Mouse (Mus musculus): Measurements from ENCODE around the gene Nagk. TPM values are rescaled to one million over a fixed set of nuclear protein-coding genes. Genes with fewer than 3 reads are reported as not detected.
"Not testable (repeated sequence)": the region's sequence is repeated elsewhere in the genome, so short reads cannot be mapped to it uniquely, and the experiment has no call there.

Nagk gene
- polyA plus RNA-seq, 1 experiment from 2014 or later = 128 TPM

DNA sequence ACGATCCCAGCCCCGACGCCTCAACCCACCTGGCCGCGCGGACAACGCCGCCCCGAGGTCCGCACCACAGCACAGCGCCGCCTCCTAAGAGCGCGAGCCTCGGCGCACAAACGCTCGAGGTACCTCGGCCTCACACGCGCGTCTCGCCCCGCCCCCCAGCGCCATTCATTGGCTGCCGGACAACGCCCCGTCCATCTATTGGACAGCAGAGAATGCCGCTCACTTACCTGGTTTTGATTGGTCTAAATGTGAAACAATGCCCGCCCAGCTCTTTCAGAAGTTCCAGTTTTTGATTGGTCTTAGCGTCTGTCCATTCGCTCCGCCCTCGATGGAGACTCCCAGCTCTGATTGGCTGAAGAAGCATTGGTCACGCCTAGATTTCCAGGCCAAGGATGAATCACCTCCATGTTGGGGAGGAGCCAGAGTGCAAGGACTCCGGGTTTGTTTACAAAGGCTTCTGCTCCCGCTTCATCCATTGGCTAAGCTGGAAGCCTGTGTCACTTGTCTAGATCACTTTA, 36.9 kb downstream of the Nagk start, which contains the start of gene Paip2b:
Gene Paip2b (minus strand): TSS at position 136 of the 518 bp plus-strand sequence.
- under 1% methylated on average over 37 of the region's 37 CpGs for WGBS
- H3K9me3 ChIP-seq (ENCODE audit: control insufficient read depth, low read length) = no peaks in the 10 kb centered on the region
- H3K4me2 ChIP-seq (ENCODE audit: low read depth, low read length) = peak within 1 kb of the TSS; percentile 93
- H3K4me3 ChIP-seq (ENCODE audit: low read length) = peak within 1 kb of the TSS; percentile 72
- H3K27ac ChIP-seq (ENCODE audit: low read length) = peak within 1 kb of the TSS; percentile 85
- H3K4me1 ChIP-seq (ENCODE audit: control insufficient read depth, insufficient read depth, low read length) = 0 out of 2 replicates have a peak, but pooled peaks cover 3% of the 10 kb centered on the region
- no peaks in the 10 kb centered on the region for H3K36me3 ChIP-seq (ENCODE audit: control insufficient read depth, insufficient read depth, low read length)
- peak within 1 kb of the TSS; percentile 87 for H3K9ac ChIP-seq (ENCODE audit: low read depth, low read length)
- no peaks in the 10 kb centered on the region for H3K27me3 ChIP-seq (replicated peaks; ENCODE audit: control insufficient read depth, insufficient read depth, low read length)
- peak; percentile 99 for ATAC-seq

DNA sequence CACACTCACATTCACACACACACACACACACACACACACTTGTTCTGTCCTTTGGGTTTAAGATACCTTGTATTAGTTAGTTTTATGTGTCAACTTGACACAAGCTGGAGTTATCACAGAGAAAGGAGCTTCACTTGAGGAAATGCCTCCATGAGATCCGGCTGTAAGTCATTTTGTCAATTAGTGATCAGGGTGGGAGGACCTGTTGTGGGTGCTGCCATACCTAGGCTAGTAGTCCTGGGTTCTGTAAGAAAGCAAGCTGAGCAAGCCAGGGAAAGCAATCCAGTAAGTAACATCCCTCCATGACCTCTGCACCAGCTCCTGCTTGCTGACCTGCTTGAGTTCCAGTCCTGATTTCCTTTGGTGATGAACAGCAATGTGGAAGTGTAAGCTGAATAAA, 37.6 kb downstream of the Nagk start:
- not testable (repeated sequence) for H3K9me3 ChIP-seq (ENCODE audit: control insufficient read depth, low read length); H3K9ac ChIP-seq (ENCODE audit: low read depth, low read length); H3K4me3 ChIP-seq (ENCODE audit: low read length); H3K36me3 ChIP-seq (ENCODE audit: control insufficient read depth, insufficient read depth, low read length); ATAC-seq; H3K4me1 ChIP-seq (ENCODE audit: control insufficient read depth, insufficient read depth, low read length); H3K27me3 ChIP-seq (replicated peaks; ENCODE audit: control insufficient read depth, insufficient read depth, low read length)
- H3K27ac ChIP-seq (ENCODE audit: low read length) = peak overlapping the region; percentile 6; the same call in 1 of the 2 replicates
- WGBS = 50% methylated on average over 1 of the region's 1 CpGs
- H3K4me2 ChIP-seq (ENCODE audit: low read depth, low read length) = peak overlapping the region; percentile 54; the same call in 1 of the 2 replicates

DNA sequence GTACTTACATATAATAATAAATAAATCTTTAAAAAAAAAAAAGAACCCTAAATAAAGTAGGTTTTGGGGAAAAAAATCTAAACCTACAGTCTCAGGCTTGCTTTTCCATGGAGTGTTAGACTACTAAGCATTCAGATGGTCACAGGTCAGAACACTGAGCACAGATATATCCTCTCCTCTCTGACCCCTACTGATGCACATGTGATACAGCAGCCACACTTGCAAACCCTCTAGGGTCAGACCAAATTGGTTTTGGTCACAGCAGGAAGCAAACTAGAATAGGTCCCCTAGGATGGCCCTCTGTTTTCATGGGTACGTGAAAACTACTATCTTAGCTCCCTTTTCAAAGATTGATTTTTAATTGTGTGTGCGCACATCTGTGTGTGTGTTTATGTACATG, 42.0 kb downstream of the Nagk start:
- ATAC-seq = no peak
- Histone ChIP-seq H3K4me2 (ENCODE audit: low read depth, low read length) (no peak overlapping the region), H3K4me3 (ENCODE audit: low read length) (no peak overlapping the region), H3K9me3 (ENCODE audit: control insufficient read depth, low read length) (no peaks in the 10 kb centered on the region), H3K4me1 (ENCODE audit: control insufficient read depth, insufficient read depth, low read length) (no peaks in the 10 kb centered on the region), H3K27ac (ENCODE audit: low read length) (no peak overlapping the region), H3K36me3 (ENCODE audit: control insufficient read depth, insufficient read depth, low read length) (no peaks in the 10 kb centered on the region), H3K9ac (ENCODE audit: low read depth, low read length) (no peak overlapping the region), H3K27me3 (replicated peaks; ENCODE audit: control insufficient read depth, insufficient read depth, low read length) (no peaks in the 10 kb centered on the region)
- 88% methylated on average over 2 of the region's 2 CpGs for WGBS

DNA sequence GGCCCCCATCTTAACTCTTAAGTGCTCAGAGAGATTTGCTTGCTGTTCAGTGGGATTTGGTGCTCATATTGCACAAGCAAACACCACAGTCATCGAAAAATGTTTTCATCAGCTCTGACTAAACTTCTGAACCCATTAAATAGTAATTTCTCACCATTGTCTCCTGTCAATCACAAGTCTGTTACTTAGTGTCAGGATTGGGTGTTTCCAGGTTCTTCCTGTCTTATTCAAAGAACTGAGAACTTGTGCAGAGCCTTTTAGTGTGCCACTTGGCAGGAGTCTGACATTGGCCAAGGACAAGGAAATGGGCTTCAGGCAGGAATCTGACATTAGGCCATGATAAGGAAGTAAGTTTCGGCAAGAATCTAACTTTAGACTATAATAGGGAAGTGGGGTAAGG, 43.3 kb downstream of the Nagk start:
- Histone ChIP-seq H3K27ac (ENCODE audit: low read length) (no peak overlapping the region), H3K9me3 (ENCODE audit: control insufficient read depth, low read length) (no peaks in the 10 kb centered on the region), H3K4me2 (ENCODE audit: low read depth, low read length) (no peak overlapping the region), H3K27me3 (replicated peaks; ENCODE audit: control insufficient read depth, insufficient read depth, low read length) (no peaks in the 10 kb centered on the region), H3K9ac (ENCODE audit: low read depth, low read length) (no peak overlapping the region), H3K4me1 (ENCODE audit: control insufficient read depth, insufficient read depth, low read length) (no peaks in the 10 kb centered on the region), H3K4me3 (ENCODE audit: low read length) (no peak overlapping the region), H3K36me3 (ENCODE audit: control insufficient read depth, insufficient read depth, low read length) (no peaks in the 10 kb centered on the region)
- WGBS = 87% methylated on average over 2 of the region's 2 CpGs
- no peak for ATAC-seq

DNA sequence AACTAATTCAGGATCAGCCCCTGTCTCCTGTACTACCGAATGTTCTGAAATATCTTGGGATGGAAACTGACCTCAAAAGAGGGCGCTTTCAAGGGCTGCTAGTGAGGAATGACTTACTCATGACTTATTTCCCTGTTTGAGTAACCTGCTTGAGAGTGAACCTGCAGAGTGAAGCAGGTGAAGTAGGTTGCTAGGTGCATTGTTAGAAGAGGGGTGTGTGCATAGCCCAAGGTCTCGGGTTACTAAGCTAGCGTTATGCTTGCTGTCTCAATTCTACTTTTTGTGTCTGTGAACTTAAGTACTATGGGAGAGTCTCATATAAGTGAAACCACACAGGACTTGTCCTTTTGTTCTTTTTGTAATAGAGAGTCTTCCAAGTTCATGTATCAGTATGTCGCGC, 45.3 kb downstream of the Nagk start:
- H3K27ac ChIP-seq (ENCODE audit: low read length) = no peak overlapping the region
- 75% methylated on average over 6 of the region's 6 CpGs for WGBS
- no peaks in the 10 kb centered on the region for H3K36me3 ChIP-seq (ENCODE audit: control insufficient read depth, insufficient read depth, low read length)
- no peaks in the 10 kb centered on the region for H3K27me3 ChIP-seq (replicated peaks; ENCODE audit: control insufficient read depth, insufficient read depth, low read length)
- no peak overlapping the region for H3K9ac ChIP-seq (ENCODE audit: low read depth, low read length)
- H3K4me3 ChIP-seq (ENCODE audit: low read length) = no peak overlapping the region
- no peak for ATAC-seq
- H3K4me1 ChIP-seq (ENCODE audit: control insufficient read depth, insufficient read depth, low read length) = no peaks in the 10 kb centered on the region
- no peak overlapping the region for H3K4me2 ChIP-seq (ENCODE audit: low read depth, low read length)
- no peaks in the 10 kb centered on the region for H3K9me3 ChIP-seq (ENCODE audit: control insufficient read depth, low read length)

DNA sequence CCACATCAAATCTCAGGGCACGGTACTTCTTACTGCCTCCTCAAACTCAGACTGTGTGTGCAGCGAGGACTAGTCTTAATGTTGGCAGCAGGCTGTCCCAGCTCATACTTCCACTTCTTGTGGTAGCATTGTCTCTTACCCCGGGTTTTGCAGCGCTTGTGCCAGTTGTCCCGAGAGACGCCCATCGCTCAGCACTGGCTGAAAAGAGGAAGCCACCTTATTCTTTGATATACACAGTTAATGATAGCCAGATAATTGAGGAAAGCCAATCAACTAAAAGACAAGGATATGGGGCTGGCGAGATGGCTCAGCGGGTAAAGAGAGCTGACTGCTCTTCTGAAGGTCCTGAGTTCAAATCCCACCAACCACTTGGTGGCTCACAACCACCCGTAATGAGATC, 50.1 kb downstream of the Nagk start:
- ATAC-seq = no peak
- Histone ChIP-seq H3K36me3 (ENCODE audit: control insufficient read depth, insufficient read depth, low read length) (no peaks in the 10 kb centered on the region), H3K4me2 (ENCODE audit: low read depth, low read length) (no peak overlapping the region), H3K4me3 (ENCODE audit: low read length) (no peak overlapping the region), H3K27ac (ENCODE audit: low read length) (no peak overlapping the region), H3K9me3 (ENCODE audit: control insufficient read depth, low read length) (no peaks in the 10 kb centered on the region), H3K9ac (ENCODE audit: low read depth, low read length) (no peak overlapping the region), H3K4me1 (ENCODE audit: control insufficient read depth, insufficient read depth, low read length) (no peaks in the 10 kb centered on the region), H3K27me3 (replicated peaks; ENCODE audit: control insufficient read depth, insufficient read depth, low read length) (no peaks in the 10 kb centered on the region)
- 88% methylated on average over 10 of the region's 10 CpGs for WGBS

DNA sequence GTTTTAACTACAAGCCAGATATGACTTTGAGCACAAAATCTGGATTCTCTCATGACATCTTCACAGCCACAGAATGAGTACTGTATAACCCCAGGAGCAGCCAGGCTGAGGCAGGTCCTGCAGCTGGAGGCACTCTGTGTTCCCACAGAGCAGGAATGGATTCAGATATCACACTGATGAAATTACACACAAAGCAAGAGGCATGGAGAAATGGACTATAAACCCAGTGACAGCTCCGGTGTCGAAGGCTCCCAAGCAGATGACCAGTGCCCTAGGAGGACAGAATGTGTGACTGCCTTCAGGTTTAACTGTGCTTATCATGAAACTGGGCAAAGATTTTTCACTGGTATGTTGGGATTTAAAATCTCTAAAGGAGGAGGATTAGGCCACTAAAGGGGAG, 51.4 kb downstream of the Nagk start:
- H3K9ac ChIP-seq (ENCODE audit: low read depth, low read length) = no peak overlapping the region
- H3K9me3 ChIP-seq (ENCODE audit: control insufficient read depth, low read length) = no peaks in the 10 kb centered on the region
- H3K36me3 ChIP-seq (ENCODE audit: control insufficient read depth, insufficient read depth, low read length) = no peaks in the 10 kb centered on the region
- no peak overlapping the region for H3K27ac ChIP-seq (ENCODE audit: low read length)
- no peaks in the 10 kb centered on the region for H3K27me3 ChIP-seq (replicated peaks; ENCODE audit: control insufficient read depth, insufficient read depth, low read length)
- H3K4me3 ChIP-seq (ENCODE audit: low read length) = no peak overlapping the region
- H3K4me2 ChIP-seq (ENCODE audit: low read depth, low read length) = no peak overlapping the region
- ATAC-seq = no peak
- WGBS = 85% methylated on average over 2 of the region's 2 CpGs
- H3K4me1 ChIP-seq (ENCODE audit: control insufficient read depth, insufficient read depth, low read length) = no peaks in the 10 kb centered on the region

DNA sequence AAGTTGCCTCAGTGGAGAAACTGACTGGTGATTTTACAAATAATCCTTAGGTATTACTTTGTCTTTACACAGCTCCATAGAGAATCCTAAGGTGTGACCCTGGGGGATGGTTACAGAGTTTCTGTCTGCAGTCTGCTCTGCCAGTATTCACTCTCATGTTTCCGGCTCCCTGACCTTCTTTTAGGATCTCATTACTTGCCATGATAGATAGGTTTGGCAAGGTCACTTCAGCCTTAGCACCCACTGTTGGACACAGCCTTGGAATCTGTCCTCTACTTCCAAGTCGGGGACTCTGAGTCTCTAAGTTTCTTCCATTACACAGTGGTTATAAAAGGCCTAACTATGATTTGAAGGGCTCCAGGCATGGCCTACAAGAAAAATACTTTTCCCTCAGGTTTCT, 54.7 kb downstream of the Nagk start:
- Histone ChIP-seq H3K36me3 (ENCODE audit: control insufficient read depth, insufficient read depth, low read length) (no peaks in the 10 kb centered on the region), H3K4me1 (ENCODE audit: control insufficient read depth, insufficient read depth, low read length) (no peaks in the 10 kb centered on the region), H3K9me3 (ENCODE audit: control insufficient read depth, low read length) (no peaks in the 10 kb centered on the region), H3K27ac (ENCODE audit: low read length) (no peak overlapping the region), H3K4me2 (ENCODE audit: low read depth, low read length) (no peak overlapping the region), H3K9ac (ENCODE audit: low read depth, low read length) (no peak overlapping the region), H3K4me3 (ENCODE audit: low read length) (no peak overlapping the region), H3K27me3 (replicated peaks; ENCODE audit: control insufficient read depth, insufficient read depth, low read length) (no peaks in the 10 kb centered on the region)
- WGBS = 69% methylated on average over 2 of the region's 2 CpGs
- no peak for ATAC-seq
